Mouse (Mus musculus) lung, embryonic 15.5 days (tissue): Measurements from ENCODE around the gene Pdpk1. TPM values are rescaled to one million over a fixed set of nuclear protein-coding genes. Genes with fewer than 3 reads are reported as not detected.

ENCODE experiments used
- ATAC-seq: fragments of 200-750 bp; cut with Nextera tagmentation; 2 replicates; pipeline ENCODE4 v1.8.0; 2017; ENCODE audit warnings: moderate number of reproducible peaks, borderline replicate concordance; ENCODE audit not compliant: low FRiP score, low TSS enrichment; ENCODE audit errors: extremely low read depth
- H3K27ac ChIP-seq: fragments of 300-500 bp; sonication (generic); 2 replicates; pipeline ENCODE4 v1.5.1; 2015; ENCODE audit warnings: moderate library complexity, mild to moderate bottlenecking, inconsistent platforms
- H3K27me3 ChIP-seq: fragments of 300-500 bp; sonication (generic); 2 replicates; pipeline ENCODE4 v1.6.1; 2015; ENCODE audit warnings: inconsistent platforms
- H3K36me3 ChIP-seq: fragments of 300-500 bp; sonication (generic); 2 replicates; pipeline ENCODE4 v1.6.1; 2015; ENCODE audit warnings: inconsistent platforms
- H3K4me1 ChIP-seq: fragments of 300-500 bp; sonication (generic); 2 replicates; pipeline ENCODE4 v1.6.1; 2015; ENCODE audit warnings: inconsistent platforms
- H3K4me2 ChIP-seq: fragments of 300-500 bp; sonication (generic); 2 replicates; pipeline ENCODE4 v1.6.1; 2015; ENCODE audit warnings: inconsistent platforms, mild to moderate bottlenecking, moderate library complexity
- H3K4me3 ChIP-seq: fragments of 300-500 bp; sonication (generic); 2 replicates; pipeline ENCODE4 v1.5.1; 2015; ENCODE audit warnings: mild to moderate bottlenecking, inconsistent platforms
- H3K9ac ChIP-seq: fragments of 300-500 bp; sonication (generic); 2 replicates; pipeline ENCODE4 v1.6.1; 2015; ENCODE audit warnings: inconsistent platforms
- H3K9me3 ChIP-seq: fragments of 300-500 bp; sonication (generic); 2 replicates; pipeline ENCODE4 v1.6.1; 2016; ENCODE audit warnings: inconsistent platforms
- WGBS: fragments of 180-500 bp; shearing (Covaris S2); methylation state at CpG from one replicate; pipeline ENCODE4 v1.1.7; 2015; 5-methylcytosine and 5-hydroxymethylcytosine counted together
- polyA plus RNA-seq: library from polyadenylated mRNA; unstranded; fragments of >200 nt; fragmentation: Nextera tagmentation; extraction: Ambion mirVana; gene quantifications from 2 replicates; pipeline ENCODE4 v1.2.1, GENCODE M21; 2015

The Pdpk1 gene
- 30.3 and 34.5 TPM in 2 replicates for polyA plus RNA-seq

- H3K27me3 ChIP-seq: no peaks in the 10 kb centered on the region
- 71% methylated on average over 2 of the region's 2 CpGs for WGBS
- H3K27ac ChIP-seq: no peak within 1 kb of the TSS
- H3K9me3 ChIP-seq: no peaks in the 10 kb centered on the region
- no peak for ATAC-seq
- peak within 1 kb of the TSS; percentile 49 for H3K9ac ChIP-seq
- no peaks in the 10 kb centered on the region for H3K36me3 ChIP-seq
- peak within 1 kb of the TSS; percentile 90 for H3K4me2 ChIP-seq
- peak within 1 kb of the TSS; percentile 45 for H3K4me3 ChIP-seq
- peaks cover 15% of the 10 kb centered on the region for H3K4me1 ChIP-seq
Observed at GRCm38 (mm10) chr17:24150824-24151223, at the start of gene Pdpk1. Gene Pdpk1 (minus strand): TSS chr17:24150924.

- Histone ChIP-seq H3K9me3 (no peaks in the 10 kb centered on the region), H3K4me3 (no peak overlapping the region), H3K4me1 (peaks cover 12% of the 10 kb centered on the region), H3K9ac (no peak overlapping the region), H3K36me3 (no peaks in the 10 kb centered on the region), H3K4me2 (no peak overlapping the region), H3K27me3 (no peaks in the 10 kb centered on the region), H3K27ac (no peak overlapping the region)
- 65% methylated on average over 4 of the region's 4 CpGs for WGBS
- no peak for ATAC-seq
Observed at GRCm38 (mm10) chr17:24199741-24200140, 49.0 kb upstream of the Pdpk1 start.

GRCm38 (mm10) chr17:24199252-24199651, 48.5 kb upstream of the Pdpk1 start:
- Histone ChIP-seq H3K9me3 (no peaks in the 10 kb centered on the region), H3K4me1 (peaks cover 7% of the 10 kb centered on the region), H3K4me3 (no peak overlapping the region), H3K9ac (no peak overlapping the region), H3K27ac (no peak overlapping the region), H3K36me3 (no peaks in the 10 kb centered on the region), H3K4me2 (no peak overlapping the region), H3K27me3 (no peaks in the 10 kb centered on the region)
- no peak for ATAC-seq
- 71% methylated on average over 4 of the region's 4 CpGs for WGBS

- 57% methylated on average over 15 of the region's 15 CpGs for WGBS
- Histone ChIP-seq H3K4me2 (no peak overlapping the region), H3K4me1 (no peaks in the 10 kb centered on the region), H3K27me3 (no peaks in the 10 kb centered on the region), H3K9me3 (no peaks in the 10 kb centered on the region), H3K9ac (no peak overlapping the region), H3K36me3 (no peaks in the 10 kb centered on the region), H3K27ac (no peak overlapping the region), H3K4me3 (no peak overlapping the region)
- ATAC-seq: no peak
Observed at GRCm38 (mm10) chr17:24197032-24197824, 46.5 kb upstream of the Pdpk1 start.

GRCm38 (mm10) chr17:24195349-24195748, 44.6 kb upstream of the Pdpk1 start:
- no peaks in the 10 kb centered on the region for H3K9me3 ChIP-seq
- no peaks in the 10 kb centered on the region for H3K36me3 ChIP-seq
- 55% methylated on average over 2 of the region's 2 CpGs for WGBS
- H3K4me3 ChIP-seq: no peak overlapping the region
- no peak overlapping the region for H3K9ac ChIP-seq
- no peaks in the 10 kb centered on the region for H3K27me3 ChIP-seq
- no peak for ATAC-seq
- H3K4me2 ChIP-seq: no peak overlapping the region
- no peaks in the 10 kb centered on the region for H3K4me1 ChIP-seq
- H3K27ac ChIP-seq: no peak overlapping the region

GRCm38 (mm10) chr17:24193769-24194168, 43.0 kb upstream of the Pdpk1 start:
- H3K9ac ChIP-seq: no peak overlapping the region

GRCm38 (mm10) chr17:24193268-24193667, 42.5 kb upstream of the Pdpk1 start:
- H3K4me3 ChIP-seq: no peak overlapping the region
- no peaks in the 10 kb centered on the region for H3K4me1 ChIP-seq
- H3K27me3 ChIP-seq: no peaks in the 10 kb centered on the region
- H3K27ac ChIP-seq: no peak overlapping the region
- no peaks in the 10 kb centered on the region for H3K9me3 ChIP-seq
- H3K36me3 ChIP-seq: no peaks in the 10 kb centered on the region
- WGBS: 86% methylated on average over 8 of the region's 8 CpGs
- no peak overlapping the region for H3K4me2 ChIP-seq
- ATAC-seq: no peak
- no peak overlapping the region for H3K9ac ChIP-seq

More at GRCm38 (mm10) chr17:24193769-24194168, 43.0 kb upstream of the Pdpk1 start:
- Histone ChIP-seq H3K4me1 (no peaks in the 10 kb centered on the region), H3K27ac (no peak overlapping the region), H3K36me3 (no peaks in the 10 kb centered on the region), H3K4me2 (no peak overlapping the region), H3K4me3 (no peak overlapping the region), H3K27me3 (no peaks in the 10 kb centered on the region), H3K9me3 (no peaks in the 10 kb centered on the region)
- WGBS: 84% methylated on average over 5 of the region's 5 CpGs
- no peak for ATAC-seq

- H3K4me1 ChIP-seq: no peaks in the 10 kb centered on the region
Observed at GRCm38 (mm10) chr17:24192848-24193247, 42.1 kb upstream of the Pdpk1 start.

GRCm38 (mm10) chr17:24191481-24191880, 40.8 kb upstream of the Pdpk1 start:
- Histone ChIP-seq H3K36me3 (no peaks in the 10 kb centered on the region), H3K9ac (no peak overlapping the region), H3K4me1 (no peaks in the 10 kb centered on the region), H3K4me2 (no peak overlapping the region), H3K27ac (no peak overlapping the region), H3K9me3 (no peaks in the 10 kb centered on the region), H3K4me3 (no peak overlapping the region), H3K27me3 (no peaks in the 10 kb centered on the region)
- 82% methylated on average over 4 of the region's 4 CpGs for WGBS
- no peak for ATAC-seq

More at GRCm38 (mm10) chr17:24192848-24193247, 42.1 kb upstream of the Pdpk1 start:
- Histone ChIP-seq H3K36me3 (no peaks in the 10 kb centered on the region), H3K9ac (no peak overlapping the region), H3K9me3 (no peaks in the 10 kb centered on the region), H3K27ac (no peak overlapping the region), H3K4me3 (no peak overlapping the region), H3K27me3 (no peaks in the 10 kb centered on the region), H3K4me2 (no peak overlapping the region)
- 68% methylated on average over 8 of the region's 8 CpGs for WGBS
- no peak for ATAC-seq

- Histone ChIP-seq H3K4me3 (no peak overlapping the region), H3K36me3 (no peaks in the 10 kb centered on the region), H3K4me1 (no peaks in the 10 kb centered on the region), H3K27ac (no peak overlapping the region), H3K9ac (no peak overlapping the region), H3K4me2 (no peak overlapping the region), H3K27me3 (no peaks in the 10 kb centered on the region), H3K9me3 (no peaks in the 10 kb centered on the region)
- ATAC-seq: no peak
- WGBS: 75% methylated on average over 2 of the region's 2 CpGs
Observed at GRCm38 (mm10) chr17:24190934-24191333, 40.2 kb upstream of the Pdpk1 start.

GRCm38 (mm10) chr17:24174259-24174658, 23.5 kb upstream of the Pdpk1 start:
- no peak overlapping the region for H3K4me2 ChIP-seq
- no peak for ATAC-seq

GRCm38 (mm10) chr17:24173423-24173822, 22.7 kb upstream of the Pdpk1 start:
- 4% methylated on average over 3 of the region's 3 CpGs for WGBS

More at GRCm38 (mm10) chr17:24174259-24174658, 23.5 kb upstream of the Pdpk1 start:
- H3K9ac ChIP-seq: no peak overlapping the region
- H3K27ac ChIP-seq: no peak overlapping the region
- WGBS: 60% methylated on average over 3 of the region's 3 CpGs
- H3K27me3 ChIP-seq: no peaks in the 10 kb centered on the region
- H3K4me1 ChIP-seq: peaks cover 6% of the 10 kb centered on the region; the same call in 1 of the 2 replicates
- H3K36me3 ChIP-seq: no peaks in the 10 kb centered on the region
- H3K4me3 ChIP-seq: no peak overlapping the region
- no peaks in the 10 kb centered on the region for H3K9me3 ChIP-seq

More at GRCm38 (mm10) chr17:24173423-24173822, 22.7 kb upstream of the Pdpk1 start:
- H3K9me3 ChIP-seq: no peaks in the 10 kb centered on the region
- H3K4me1 ChIP-seq: peaks cover 7% of the 10 kb centered on the region; the same call in 1 of the 2 replicates
- H3K9ac ChIP-seq: no peak overlapping the region
- no peak overlapping the region for H3K4me2 ChIP-seq
- no peak overlapping the region for H3K4me3 ChIP-seq
- no peaks in the 10 kb centered on the region for H3K36me3 ChIP-seq
- no peak for ATAC-seq
- no peaks in the 10 kb centered on the region for H3K27me3 ChIP-seq
- no peak overlapping the region for H3K27ac ChIP-seq
